Mouse (Mus musculus): ENCODE data around the gene Stk38l.
"Not testable (repeated sequence)": the region's sequence is repeated elsewhere in the genome, so short reads cannot be mapped to it uniquely, and the experiment has no call there.

The Stk38l gene

DNA sequence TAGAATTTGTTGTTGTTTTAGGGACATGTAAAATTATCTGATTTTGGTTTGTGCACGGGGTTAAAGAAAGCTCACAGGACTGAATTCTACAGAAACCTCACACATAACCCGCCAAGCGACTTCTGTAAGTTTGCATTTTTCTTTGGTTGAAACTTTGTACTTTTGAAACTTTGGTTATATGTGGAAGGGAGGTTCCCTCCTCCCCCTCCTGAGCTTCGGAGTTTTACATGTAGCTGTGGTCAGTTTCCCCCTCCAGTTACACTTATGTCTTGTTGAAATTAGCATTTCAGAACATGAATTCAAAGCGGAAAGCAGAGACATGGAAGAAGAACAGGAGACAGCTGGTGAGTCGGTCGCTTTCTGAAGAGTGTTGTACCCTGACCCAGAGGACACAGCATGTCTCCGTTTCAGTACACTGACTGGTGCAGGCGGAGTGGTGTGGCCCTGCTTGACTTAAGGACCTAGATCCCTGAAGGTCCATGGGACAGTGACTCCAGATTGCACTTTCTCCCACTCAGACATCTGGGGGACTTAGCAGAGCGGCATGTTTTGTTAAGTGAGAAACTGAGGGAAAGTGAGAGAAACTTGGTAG is 44.1 kb downstream of the Stk38l start:
- in situ Hi-C loops (cut with MboI; ENCODE audit: low sequenced_read_pairs) = no loop called here

DNA sequence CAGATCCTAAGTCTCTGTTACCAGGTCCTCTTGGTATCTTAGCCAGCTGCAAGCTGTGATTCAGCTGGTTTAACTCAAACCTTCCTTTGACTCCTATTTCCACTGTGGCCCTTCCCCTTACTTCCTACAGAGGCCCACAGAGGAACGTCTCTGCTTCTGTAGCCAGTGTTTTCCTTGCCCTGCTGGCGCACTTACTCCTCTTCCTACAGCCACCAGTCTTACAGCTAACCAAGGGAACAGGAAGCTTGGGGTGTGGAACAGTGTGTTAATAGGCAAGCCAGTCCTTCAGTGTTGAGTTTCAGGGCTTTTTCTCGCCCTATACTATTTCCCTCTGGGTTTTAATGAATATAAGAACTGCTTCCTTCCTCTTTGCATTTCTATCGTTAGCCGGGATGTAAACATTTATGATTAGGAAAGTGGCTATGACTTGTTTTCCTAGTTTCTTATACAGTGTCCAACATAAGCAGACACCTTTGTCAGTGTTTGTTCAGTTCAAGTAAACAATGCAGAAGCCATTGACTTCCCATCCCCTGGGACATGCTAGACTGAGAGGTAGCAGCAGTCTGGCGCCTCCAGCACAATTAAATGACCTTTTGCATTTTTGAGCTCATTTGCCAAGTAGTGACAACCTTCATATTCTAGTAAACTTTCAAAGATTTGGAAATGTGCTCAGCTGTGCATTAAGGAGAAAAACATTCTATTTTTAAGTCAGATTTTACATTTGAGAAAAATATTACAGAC is 45.4 kb downstream of the Stk38l start:
- in situ Hi-C loops (cut with MboI; ENCODE audit: low sequenced_read_pairs) = no loop called here

GRCm38 (mm10) chr6:146770808-146771207 is 46.0 kb downstream of the Stk38l start:
- in situ Hi-C loops (cut with MboI; ENCODE audit: low sequenced_read_pairs) = no loop called here

DNA sequence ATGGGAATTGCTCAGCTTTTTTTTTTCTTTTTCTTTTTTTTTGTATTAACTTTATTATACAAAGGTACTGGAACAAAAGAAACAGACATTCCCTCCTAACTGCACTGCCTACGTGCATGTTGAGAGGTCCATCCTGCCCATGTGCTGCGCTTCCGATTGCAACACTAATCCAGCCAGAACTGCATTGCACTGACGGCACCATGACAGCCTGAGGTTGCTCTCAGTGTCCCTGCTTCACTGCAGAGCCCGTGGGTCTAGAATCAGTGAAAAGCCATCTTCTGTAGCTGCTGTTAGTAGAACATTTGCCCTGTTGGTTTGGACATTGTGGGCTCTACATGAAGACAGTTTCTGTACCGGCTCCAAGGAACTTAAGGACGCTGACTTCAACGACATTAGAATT is 51.1 kb downstream of the Stk38l start:
- in situ Hi-C loops (cut with MboI; ENCODE audit: low sequenced_read_pairs) = not testable (repeated sequence)

- in situ Hi-C loops (cut with MboI; ENCODE audit: low sequenced_read_pairs) = no loop called here
Observed at GRCm38 (mm10) chr6:146776610-146777389, 52.0 kb downstream of the Stk38l start.

GRCm38 (mm10) chr6:146778055-146778454 is 53.3 kb downstream of the Stk38l start:
- in situ Hi-C loops (cut with MboI; ENCODE audit: low sequenced_read_pairs) = no loop called here

- in situ Hi-C loops (cut with MboI; ENCODE audit: low sequenced_read_pairs) = no loop called here
Observed at GRCm38 (mm10) chr6:146781566-146781965, 56.8 kb downstream of the Stk38l start.

GRCm38 (mm10) chr6:146793527-146793926 is 68.7 kb downstream of the Stk38l start:
- in situ Hi-C loops (cut with MboI; ENCODE audit: low sequenced_read_pairs) = no loop called here

GRCm38 (mm10) chr6:146795166-146795923 is 70.5 kb downstream of the Stk38l start:
- in situ Hi-C loops (cut with MboI; ENCODE audit: low sequenced_read_pairs) = no loop called here

DNA sequence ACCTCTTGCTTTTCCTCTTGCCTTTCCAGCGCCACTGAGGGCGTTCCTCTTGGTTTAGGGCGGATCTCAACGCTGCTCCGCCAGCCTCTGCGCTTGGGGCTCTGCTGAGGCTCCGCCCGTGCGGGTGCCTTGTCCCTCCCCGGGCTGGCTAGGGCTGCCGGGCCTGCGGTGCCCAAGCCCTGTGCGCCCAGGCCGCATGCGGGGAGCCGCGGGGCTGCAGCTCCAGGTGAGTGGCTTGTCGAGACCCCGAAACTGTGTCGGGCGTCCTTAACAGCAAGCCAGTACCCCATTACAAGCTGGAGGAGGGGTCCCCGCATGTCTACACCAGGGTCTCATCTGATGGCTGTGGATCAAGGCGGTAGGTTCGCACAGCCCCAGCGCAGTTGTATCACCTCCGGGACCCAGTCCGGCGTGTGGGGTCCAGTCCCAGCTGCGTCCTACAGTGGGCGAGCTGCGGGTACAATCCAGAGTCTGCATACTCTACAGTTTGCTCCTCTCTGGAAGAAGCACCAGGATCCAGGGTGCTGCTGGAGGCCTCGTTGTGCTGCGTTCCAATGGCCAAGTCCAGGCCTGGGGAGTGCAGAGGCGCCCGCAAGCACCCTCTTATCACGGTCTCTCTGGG is 71.2 kb downstream of the Stk38l start, which contains the start of gene Arntl2:
TSS of gene Arntl2 (plus strand) at position 132 of the 622 bp plus-strand sequence.
- in situ Hi-C loops (cut with MboI; ENCODE audit: low sequenced_read_pairs) = no loop called here

DNA sequence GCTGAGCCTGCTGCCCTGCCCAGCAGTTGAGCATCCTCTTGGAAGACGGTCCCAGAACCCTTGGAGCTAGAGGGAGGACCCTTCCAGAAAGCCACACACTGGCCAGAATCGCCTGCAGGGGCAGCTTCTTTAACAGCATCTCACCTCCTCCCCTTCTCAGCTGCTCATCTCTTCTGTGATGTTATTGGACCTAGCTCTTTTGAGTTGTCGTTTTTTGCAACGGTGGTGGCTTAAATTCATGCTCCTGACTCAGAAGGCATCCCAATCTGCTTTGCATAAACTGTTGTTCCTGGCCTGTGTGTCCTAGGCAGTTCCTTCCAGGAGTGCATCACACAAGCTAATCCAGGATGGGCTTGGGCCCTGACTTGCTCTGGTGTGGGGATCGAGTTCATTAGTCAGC is 72.7 kb downstream of the Stk38l start:
- in situ Hi-C loops (cut with MboI; ENCODE audit: low sequenced_read_pairs) = no loop called here

- in situ Hi-C loops (cut with MboI; ENCODE audit: low sequenced_read_pairs) = no loop called here
Observed at GRCm38 (mm10) chr6:146809991-146810390, 85.2 kb downstream of the Stk38l start.

- in situ Hi-C loops (cut with MboI; ENCODE audit: low sequenced_read_pairs) = no loop called here
Observed at GRCm38 (mm10) chr6:146813007-146813406, 88.2 kb downstream of the Stk38l start.

DNA sequence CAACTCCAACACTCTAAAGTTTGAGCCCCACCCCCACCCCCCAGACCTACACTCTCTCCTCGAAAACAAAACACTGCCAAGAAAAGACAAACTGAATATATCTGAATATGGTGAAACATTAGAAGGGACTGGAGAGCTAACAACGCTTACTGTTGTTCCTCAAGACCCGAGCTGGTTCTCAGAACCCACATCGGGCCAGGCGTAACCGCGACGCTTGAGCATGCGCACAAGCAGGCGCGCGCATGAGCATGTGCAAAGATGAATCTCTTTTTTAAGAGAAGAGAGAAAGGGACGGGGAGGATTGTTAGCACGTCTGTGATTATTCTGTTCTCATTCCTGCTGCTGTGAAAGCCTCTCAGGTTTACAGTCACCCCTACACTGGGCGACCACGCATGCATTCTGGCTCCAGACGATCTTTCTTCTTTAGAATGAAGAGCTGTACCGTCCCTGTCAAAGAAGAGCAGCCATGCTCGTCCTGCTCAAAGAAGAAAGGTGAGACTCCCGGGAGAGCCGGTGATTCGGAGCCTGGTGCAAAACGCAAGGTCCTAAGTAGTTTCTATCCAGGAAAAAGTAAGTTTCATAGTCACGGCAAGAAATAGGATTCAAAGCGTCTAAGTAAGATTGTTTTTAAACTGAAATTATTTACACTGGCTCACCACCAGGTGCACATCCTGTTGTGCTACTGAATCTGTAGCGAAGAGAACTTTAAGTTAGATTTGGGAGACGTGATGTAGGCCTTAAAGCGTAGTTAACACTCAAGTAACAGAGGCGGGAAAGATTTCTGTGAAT is 95.6 kb downstream of the Stk38l start:
- in situ Hi-C loops (cut with MboI; ENCODE audit: low sequenced_read_pairs) = no loop called here

GRCm38 (mm10) chr6:146821958-146822357 is 97.2 kb downstream of the Stk38l start:
- in situ Hi-C loops (cut with MboI; ENCODE audit: low sequenced_read_pairs) = no loop called here

DNA sequence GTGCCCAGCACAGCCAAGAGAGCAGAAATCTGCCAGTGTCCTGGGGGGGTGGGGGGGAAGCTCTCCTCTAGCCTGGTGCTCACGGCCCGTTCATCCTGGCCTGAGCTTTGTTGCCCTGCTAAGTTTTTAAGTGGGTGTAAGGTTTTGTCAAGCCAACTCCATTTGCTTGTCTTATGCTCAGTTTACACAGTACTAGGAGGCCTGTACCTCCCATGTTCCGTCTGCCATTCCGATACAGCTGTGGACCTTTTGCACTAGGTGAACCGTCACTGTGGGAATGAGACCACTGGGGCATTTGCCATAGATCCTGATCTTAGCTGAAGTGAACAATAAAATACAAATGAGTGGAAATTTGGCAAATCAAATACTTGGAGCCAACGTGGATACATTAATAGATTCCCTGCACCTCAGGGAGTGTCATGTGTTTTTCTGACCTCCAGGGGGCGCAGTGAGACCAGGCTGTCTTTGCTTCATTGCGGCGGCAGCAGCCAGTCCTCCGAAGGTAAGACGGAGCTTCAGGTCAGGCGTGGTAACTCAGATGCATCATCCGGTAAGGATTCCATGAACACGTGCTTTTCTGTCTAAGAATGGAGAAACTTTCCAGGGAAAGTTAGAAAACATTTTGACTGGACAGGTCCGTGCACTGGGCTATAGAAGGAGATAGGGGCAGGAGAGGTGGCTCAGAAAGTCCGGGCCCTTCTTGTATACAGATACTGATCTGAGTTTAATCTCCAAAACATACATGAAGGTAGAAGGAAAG is 100.1 kb downstream of the Stk38l start:
- in situ Hi-C loops (cut with MboI; ENCODE audit: low sequenced_read_pairs) = no loop called here

DNA sequence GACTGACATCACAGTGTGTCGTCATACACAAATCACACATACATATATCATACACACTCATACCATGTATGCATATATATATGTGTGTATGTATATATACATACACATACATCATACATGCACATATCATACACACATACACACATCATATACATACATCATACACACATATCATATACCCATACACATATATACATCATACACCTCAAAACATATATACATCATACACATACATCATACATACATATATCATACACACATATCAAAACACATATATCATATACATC is 100.6 kb downstream of the Stk38l start:
- in situ Hi-C loops (cut with MboI; ENCODE audit: low sequenced_read_pairs) = no loop called here
